Mouse (Mus musculus) layer of hippocampus, adult 8-10 months (tissue): ENCODE measurements around the gene Olfr692. TPM values are rescaled to one million over a fixed set of nuclear protein-coding genes. Genes with fewer than 3 reads are reported as not detected.
"Not testable (repeated sequence)": the region's sequence is repeated elsewhere in the genome, so short reads cannot be mapped to it uniquely, and the experiment has no call there.

Experiments
- DNase-seq, 2 experiments: peaks; one replicate each; pipeline ENCODE4 v3.0.0; 2022; ENCODE audit warnings: low spot score in 2 of 2
- total RNA-seq, 4 experiments: library from RNA; stranded (reverse); gene quantifications; 2 replicates each; pipeline ENCODE4 v1.2.4; 2022

Olfr692 gene
- not detected for total RNA-seq

DNA sequence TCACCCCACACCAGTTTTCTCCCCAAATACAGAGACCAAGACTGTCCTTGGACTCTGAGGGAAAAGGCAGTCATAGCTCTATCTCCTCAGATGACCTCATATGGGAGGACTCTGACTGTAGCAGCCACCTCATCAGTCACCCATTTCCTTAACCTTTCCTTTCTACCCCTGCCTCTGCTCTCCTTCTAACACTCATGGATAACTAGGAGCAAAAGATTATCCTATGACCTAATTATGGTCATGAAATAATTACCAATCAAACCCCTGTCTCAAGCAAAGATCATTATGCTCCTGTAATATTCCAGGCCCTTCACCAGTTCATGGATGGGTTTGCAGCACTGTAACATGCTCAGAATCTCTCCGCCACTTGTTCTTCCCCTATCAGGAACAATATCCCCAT is at the start of gene Olfr692:
Gene Olfr692, plus strand, starts transcription at position 301 of the 400 bp plus-strand sequence.
- DNase-seq: no peak

DNA sequence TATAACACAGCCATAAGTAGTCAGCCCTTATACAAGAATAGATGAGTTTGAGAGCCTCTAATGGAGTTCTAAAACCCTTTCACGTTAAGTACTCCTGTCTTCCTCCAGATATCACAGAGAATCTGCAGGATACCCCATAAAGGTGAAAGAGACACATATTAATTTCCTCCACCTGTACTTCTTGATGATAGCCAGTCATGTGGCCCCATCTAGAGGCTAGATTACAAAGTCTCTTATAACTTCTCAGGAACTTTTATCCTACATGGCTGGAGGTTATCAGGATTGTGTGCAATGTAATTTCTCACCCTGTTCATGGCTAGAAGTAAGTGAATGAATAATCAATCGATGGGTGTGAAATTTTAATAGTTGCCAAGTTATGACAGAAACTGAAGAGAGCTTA is 42.7 kb upstream of the Olfr692 start:
- DNase-seq: no peak

DNA sequence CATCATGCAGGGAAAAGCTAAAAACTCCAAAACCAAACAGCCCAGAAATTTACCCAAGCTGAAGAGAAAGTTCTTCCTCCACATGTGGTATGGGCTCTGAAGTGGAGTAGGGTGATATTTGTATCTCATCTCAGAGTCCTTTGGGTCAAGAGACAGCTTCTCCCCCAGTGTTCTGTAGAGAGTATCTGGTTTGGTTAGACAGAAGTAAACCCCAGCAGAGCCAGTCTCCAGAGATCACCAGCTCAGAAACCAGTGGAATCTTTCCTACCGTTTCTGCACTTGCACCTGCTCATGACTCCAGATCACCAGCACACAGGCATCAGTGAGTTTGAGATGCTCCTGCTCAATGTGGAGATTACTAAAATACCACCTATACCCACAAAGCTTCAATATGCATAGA is 34.0 kb upstream of the Olfr692 start, which contains the start of gene Olfr690:
Gene Olfr690, minus strand, starts transcription at position 101 of the 400 bp plus-strand sequence.
- no peak for DNase-seq

- DNase-seq: no peak
Observed at GRCm38 (mm10) chr7:105342170-105342569, 25.9 kb upstream of the Olfr692 start, which contains the start of gene Olfr691. Gene Olfr691 (minus strand): TSS chr7:105342270.

DNA sequence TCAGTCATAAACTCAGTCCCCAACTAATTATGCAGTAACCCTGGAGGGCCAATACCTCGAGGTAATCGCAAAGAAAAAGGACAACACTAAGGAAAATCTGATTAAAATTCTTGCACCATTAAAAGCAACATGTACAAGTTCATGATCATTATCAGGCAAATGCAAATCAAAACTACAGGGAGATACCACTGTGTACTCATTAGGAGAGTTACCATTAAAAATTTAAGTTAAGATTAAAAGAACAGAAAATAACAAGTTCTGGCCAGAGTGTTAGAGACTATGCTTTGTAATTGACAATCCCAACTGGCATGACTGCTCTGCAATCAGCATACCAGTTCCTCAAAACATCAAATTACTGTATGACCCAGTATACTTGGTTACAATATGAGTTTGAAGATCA is 25.3 kb upstream of the Olfr692 start:
- no peak for DNase-seq

- not testable (repeated sequence) for DNase-seq
Observed at GRCm38 (mm10) chr7:105356064-105356463, 12.0 kb upstream of the Olfr692 start.

GRCm38 (mm10) chr7:105356487-105356886 is 11.5 kb upstream of the Olfr692 start:
- not testable (repeated sequence) for DNase-seq

GRCm38 (mm10) chr7:105361713-105362112 is 6.3 kb upstream of the Olfr692 start:
- no peak for DNase-seq

DNA sequence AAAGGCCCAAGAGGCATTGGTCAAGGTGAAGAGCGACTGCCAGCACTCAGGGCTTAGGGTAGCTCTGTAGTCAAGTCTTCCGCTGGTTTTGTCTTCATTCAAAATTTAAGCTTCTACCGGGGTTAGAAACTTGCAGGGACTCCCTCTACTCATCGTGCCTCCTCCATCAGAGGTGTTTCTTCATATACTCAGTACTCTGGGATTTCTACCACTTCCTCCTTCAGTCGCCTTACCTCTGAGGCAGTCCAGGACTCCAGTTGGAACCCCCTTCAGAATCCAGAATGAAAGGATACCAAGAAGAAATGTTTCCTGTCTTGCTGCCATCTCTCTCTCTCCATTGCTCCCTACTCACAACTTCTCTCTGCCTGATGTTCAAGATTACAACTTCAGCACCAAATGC is 762 bp upstream of the Olfr692 start:
- no peak for DNase-seq

DNA sequence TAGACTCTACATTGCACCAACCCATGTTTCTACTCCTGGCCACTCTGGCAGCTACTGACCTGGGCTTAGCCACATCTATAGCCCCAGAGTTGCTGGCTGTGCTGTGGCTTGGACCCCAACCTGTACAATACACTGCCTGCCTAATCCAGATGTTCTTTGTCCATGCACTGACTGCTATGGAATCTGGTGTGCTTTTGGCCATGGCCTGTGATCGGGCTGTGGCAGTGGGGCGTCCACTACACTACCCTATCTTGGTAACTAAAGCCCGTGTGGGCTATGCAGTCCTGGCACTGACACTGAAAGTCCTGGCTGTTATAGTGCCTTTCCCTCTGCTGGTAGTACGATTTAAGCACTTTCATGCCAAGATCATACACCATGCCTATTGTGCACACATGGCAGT is 491 bp downstream of the Olfr692 start:
- DNase-seq: no peak

GRCm38 (mm10) chr7:105372912-105373311 is 4.9 kb downstream of the Olfr692 start:
- DNase-seq: no peak

DNA sequence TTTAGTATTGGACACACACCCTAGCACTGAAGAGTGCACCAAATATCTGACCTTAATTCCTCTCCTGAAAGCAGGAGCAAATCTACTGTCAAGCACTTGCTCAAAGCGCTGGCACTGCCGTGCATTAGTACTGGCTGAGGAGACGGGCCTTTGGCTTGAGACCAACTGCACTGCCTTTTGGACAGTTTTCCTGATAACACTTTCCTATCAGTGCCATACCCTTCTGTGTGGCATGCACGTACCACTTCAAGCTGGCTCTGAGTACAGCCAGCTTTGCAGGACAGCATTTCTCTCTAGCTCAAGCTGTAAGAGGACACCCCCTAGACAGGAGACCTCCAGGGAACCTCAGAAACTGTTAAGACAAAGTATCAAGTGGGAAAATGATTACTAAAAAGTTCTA is 5.5 kb downstream of the Olfr692 start:
- DNase-seq: no peak

GRCm38 (mm10) chr7:105373976-105374375 is 5.9 kb downstream of the Olfr692 start:
- no peak for DNase-seq

DNA sequence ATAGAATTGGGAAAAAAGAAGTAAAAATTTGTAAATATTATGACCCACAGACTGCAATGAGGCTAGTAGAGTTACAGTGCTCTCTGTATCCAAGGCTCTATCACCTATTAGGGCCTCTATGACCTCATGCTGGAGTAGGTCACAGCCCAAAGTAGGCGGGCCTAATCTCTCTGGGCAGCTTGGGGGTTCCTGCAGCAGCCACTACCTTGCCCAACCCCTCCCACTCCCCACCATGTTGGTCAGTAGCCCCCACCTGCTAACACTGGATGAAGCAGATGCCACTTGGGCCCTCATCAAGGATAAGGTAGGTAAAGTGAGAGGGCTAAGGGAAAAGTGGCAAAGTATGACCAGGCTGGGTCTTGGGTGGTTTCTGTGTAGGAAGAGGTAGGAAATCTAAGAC is 6.8 kb downstream of the Olfr692 start, which contains the start of gene Gm5901:
Gene Gm5901, plus strand, starts transcription at position 173 of the 400 bp plus-strand sequence.
- no peak for DNase-seq

DNA sequence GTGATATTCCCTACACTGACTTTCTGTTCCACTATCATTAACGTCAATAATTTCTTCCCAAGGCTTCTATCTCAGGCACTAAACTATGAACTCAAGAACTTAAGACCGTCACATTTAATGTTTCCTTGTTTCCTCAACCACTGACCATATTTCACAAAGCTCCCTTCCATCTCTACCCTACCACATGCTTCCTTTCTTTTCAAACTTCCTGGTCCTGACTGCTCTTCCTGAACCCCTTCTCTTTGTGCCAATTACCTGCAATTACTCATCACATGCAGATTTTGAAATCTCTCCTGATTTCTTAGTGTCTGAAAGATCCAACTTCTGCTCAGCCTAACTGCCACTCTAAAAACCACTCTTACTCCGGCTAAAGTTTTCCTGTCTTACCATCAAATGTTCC is 12.3 kb downstream of the Olfr692 start:
- DNase-seq: no peak

- DNase-seq: no peak
Observed at GRCm38 (mm10) chr7:105387696-105388095, 19.7 kb downstream of the Olfr692 start.

- DNase-seq: no peak
Observed at GRCm38 (mm10) chr7:105390236-105390635, 22.2 kb downstream of the Olfr692 start.

- DNase-seq: no peak
Observed at GRCm38 (mm10) chr7:105394606-105395005, 26.6 kb downstream of the Olfr692 start.

GRCm38 (mm10) chr7:105395131-105395820 is 27.2 kb downstream of the Olfr692 start:
- DNase-seq: no peak

- DNase-seq: no peak
Observed at GRCm38 (mm10) chr7:105396126-105396525, 28.1 kb downstream of the Olfr692 start.

DNA sequence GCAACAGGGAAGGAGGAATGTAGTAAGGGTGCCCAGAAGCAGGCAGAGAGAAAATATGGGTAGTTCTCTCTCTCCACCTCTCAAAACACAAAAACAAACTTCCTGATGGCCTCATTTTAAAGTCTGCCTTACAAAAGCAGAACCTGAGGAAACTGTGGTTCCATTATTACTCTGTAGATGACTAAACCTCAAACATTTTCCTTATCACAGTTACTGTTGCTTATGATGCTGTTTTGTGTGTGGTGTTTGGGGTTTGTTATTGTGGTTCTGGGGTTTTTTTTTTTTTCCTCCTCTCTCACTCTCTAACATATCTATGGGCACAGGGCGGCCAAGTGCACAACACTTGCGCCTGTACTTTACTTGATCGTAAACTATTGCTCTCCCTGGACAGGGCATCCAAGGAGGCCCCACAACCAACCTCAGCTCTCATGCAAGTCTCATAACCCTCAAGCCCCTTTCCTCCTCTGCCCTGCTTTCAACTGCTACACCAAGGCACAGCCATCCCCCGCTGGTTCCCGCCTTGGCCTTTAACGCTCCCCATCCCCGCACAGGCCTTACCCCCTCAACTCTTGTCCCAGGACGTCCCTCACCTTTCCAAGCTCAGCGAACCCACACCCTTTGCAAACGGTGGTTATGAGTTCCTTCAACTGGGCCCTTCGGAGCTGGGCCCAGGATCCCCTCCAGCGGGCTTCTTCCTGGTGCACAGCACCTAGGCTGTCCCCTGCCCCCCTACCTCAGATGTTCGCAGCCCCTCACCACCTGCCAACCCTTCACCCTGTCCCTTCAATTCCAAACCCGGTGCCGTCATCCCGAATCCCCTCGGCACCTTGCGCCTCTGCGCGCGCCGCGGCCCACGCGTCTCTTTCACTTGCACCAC is 31.3 kb downstream of the Olfr692 start:
- no peak for DNase-seq

- peak; percentile 99 for DNase-seq
Observed at GRCm38 (mm10) chr7:105399935-105400624, 32.0 kb downstream of the Olfr692 start, which contains the start of gene Fam160a2. Gene Fam160a2 (minus strand): TSS chr7:105400054.
